Mouse (Mus musculus): ENCODE results near the gene Metap2.

- TF ChIP-seq POLR2A (IDR thresholded peaks at IDR 0.05; ENCODE audit: extremely low read depth, insufficient read depth, low read length) (no peak), CTCF (IDR thresholded peaks at IDR 0.05; ENCODE audit: extremely low read depth, insufficient read depth, low read length) (no peak)
Measured at GRCm38 (mm10) chr10:93908540-93908939, 11.6 kb upstream of the Metap2 start.
